Mouse (Mus musculus): ENCODE results near the gene Foxc2.
A peak's percentile ranks its signal among the peaks of the same experiment; 100 is the strongest.

The Foxc2 gene

DNA sequence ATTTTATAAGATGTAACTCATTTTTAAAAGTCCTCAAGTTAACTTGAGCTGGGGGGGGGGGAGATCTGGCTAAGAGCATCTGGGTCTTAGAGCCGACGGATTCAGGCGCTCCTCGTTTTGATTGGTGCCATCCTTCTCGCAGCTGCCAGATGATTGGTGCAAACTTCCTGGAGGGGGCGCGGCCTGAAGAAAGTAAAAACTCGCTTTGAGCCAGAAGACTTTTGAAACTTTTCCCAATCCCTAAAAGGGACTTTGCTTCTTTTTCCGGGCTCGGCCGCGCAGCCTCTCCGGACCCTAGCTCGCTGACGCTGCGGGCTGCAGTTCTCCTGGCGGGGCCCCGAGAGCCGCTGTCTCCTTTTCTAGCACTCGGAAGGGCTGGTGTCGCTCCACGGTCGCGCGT, at the start of gene Foxc2:
Foxc2 (plus strand) TSS at position 224 of the 400 bp plus-strand sequence.
- peak; percentile 38 to 60 for DNase-seq (ENCODE audit: low spot score in 2 of 2)

DNA sequence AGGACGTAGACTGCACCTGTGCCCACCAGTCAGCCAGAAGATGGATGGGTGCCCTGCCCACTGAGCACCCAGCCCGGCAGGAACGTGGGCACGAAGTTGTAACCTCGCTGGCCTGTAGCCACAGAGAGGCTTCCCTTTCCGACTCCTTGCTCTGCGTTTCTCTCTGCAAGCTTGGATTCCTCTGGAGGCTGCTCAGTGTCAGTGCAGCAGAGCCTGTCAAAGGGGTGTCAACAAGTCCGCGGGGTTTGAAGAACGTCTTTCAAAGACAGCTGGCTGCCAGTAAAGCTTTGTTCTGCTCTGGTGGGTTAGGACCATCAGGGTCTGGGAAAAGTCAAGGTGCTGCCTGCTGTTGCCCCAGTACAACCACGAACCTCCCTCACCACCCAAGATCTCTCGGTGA, 44.5 kb upstream of the Foxc2 start:
- DNase-seq (ENCODE audit: low spot score in 2 of 2), result no peak

DNA sequence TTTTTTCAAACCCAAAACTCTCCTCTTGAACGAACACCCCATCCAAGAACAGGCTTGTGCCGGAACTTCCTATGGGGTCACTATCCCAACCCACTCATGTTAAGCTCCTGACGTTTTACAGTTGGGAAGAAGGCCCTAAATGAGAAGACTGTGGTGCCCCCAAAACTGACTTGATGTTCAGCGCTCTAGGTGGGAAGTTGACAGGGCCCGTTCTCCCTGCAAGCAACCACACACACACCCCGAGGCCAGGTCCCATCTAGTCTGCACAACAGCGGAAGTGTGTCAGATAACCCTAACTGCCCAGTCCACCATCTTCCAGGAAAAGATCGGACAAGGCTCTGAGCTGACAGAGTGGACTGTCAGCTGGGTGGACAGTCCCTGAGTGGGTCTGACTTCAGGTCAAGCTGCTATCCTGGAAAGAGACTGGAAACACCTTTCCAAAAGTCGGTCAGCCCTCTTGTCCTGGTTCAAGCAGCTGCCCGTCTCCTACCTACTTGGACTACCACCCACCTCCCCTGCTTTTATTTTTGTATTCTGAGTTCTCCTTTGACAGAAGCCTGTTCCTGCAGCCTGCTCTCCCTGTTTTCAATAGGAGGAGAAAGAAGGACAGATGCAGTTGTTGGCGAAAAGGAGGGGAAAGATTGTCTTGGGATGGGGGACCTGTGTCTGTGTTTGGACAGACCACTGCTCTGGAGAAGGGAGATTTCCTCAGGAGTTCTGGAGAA, 43.4 kb upstream of the Foxc2 start:
- DNase-seq (ENCODE audit: low spot score in 2 of 2), result no peak

DNA sequence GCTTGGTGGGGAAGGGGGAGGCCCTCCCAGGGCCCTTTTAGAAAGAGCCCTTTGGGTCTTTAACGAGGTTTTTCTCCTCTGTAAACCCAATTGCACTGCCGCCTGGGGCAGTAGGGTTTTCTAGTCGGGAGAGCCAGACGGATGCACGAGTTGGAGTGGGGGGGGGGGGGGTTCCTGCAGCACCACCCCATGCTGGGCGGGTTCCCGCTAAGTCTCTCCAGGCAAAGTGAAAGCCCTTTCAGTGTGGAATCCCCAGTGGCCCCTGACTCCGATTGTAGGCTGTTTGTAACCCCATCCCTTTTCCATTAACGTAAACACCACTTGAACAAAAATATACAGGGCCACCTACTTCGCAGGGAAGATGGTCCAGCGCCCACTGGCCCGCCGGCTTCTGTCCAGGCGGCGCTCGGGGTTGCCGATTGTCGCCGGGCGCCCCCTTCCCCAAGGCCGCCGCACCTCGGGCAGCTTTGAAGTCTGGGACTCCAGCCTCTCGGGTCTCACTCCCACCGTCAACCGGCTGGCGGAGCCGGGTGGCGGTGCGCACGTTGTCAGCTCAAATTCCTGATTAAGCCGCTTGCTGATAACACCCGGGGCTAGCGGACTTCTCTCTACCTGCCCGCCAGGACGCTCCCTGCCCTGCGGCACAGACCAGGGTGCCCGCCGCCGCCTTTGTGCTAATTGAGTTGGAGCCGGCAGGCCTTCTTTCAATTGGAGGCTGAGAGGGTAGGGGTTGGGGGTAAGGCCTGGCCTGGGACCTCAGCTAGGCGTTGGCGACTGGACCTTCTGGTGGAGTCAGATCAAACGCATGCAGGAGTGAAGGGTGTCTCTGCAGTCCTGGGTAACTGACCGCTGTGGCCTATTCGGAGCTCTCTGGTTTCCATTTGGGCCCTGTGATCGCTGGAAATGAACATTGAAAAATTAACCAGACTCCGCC, 42.5 kb upstream of the Foxc2 start:
- no peak for DNase-seq (ENCODE audit: low spot score in 2 of 2)

DNA sequence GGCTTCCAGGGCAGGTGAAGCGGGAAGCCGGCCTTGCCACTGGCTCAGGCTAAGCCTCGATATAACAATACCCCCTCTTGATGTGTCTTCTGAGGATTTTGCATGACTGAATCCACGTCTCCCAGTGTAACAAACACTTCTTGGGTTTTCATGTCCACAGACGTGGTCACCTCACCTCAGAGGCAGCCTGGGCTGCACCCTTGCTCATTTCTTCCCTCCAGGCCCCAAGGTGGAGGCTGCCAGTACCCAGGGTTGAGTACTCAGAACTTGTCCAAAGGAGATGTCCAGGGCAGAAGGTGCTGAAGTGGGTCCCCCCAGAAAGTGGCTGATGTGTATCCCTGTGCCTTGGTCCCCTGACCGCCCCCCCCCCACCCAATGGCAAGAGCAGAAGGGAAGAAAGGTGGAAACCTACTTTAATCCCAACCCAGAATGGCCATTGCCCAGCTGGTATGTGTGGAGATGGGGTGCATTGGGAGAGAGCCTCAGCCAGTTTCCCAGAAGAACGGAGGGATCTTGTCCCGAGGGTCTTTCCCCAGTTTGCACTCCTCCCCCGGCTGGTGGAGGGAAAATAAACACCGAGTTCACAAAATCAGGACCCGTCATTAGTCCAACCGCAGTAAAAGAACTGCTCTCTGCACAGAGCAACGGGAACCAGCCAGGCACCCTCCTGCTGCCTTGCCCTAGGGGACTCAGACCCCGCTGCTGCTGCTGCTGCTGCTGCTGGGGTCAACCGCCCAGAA, 41.7 kb upstream of the Foxc2 start:
- DNase-seq (ENCODE audit: low spot score in 2 of 2), result no peak

DNA sequence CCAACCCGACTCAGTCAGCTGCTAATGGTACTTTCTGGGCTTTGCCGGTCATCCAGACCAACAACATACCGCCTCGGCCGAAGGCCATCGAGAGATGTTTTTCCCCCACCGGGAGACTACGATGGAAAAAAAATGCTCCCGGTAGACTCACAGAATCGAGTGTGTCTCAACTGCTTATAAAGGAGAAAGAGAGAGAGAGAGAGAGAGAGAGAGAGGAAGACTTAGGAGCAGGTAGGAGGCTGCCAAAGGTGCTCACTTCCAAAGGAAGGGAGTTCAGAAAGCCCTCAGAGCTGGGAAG, 41.2 kb upstream of the Foxc2 start:
- DNase-seq (ENCODE audit: low spot score in 2 of 2), result no peak

DNA sequence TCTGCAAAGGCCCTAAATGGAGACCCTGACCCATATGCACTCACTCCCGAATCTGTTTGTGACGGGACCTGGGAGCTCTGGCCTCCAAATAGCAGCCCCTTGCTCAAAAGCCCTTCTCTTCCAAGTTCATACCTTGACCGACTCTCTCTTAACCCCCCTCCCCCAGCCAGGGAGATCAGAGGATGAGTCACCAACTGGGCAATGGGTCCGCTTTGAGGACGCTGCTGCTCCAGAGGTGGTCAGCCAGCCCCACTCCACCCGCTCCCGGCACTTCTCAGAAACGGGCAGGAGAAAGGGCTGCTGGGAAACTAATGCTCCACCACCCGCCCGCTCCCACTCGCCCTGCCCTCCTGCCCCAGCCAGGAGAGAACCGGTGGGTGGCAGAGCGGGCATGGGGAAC, 40.0 kb upstream of the Foxc2 start:
- DNase-seq (ENCODE audit: low spot score in 2 of 2), result no peak

DNA sequence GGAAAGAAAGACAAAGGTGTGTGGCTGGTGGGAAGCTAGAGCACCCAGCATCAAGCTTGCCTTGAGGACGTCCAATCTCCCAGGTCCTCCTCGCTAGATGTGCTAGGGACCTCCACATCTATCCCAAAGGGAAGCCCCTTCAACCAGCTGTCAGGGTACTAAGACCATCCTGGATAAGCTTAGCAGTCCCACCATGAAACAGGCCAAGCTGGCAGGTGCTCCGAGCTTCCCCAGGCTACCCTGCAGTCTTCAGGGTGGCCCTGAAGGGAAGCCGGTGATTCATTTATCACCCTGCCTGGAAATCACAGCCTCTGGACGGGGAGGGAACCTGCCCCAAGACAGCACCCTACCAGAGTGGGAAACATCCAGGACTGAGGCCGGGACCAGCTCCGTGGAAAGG, 39.4 kb upstream of the Foxc2 start:
- no peak for DNase-seq (ENCODE audit: low spot score in 2 of 2)

DNA sequence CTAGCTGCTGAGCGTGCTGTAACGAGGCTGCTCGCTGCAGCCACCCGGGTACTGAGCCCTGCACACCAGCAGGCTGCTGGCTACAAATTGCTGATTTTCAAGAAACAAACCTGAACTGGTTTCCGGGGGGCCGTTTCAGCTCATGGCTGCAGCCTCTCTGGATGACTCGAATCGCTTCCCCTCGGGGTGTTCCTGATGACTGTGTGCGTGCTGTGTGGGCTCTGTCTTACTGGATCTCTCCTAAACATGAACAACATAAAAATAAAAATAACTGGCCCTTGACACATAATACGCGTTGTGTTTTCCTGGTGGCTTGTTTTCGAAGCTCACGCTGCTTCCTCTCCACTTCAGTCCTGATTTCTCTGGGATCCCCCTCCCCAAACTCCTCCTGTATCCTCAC, 37.2 kb upstream of the Foxc2 start:
- no peak for DNase-seq (ENCODE audit: low spot score in 2 of 2)

DNA sequence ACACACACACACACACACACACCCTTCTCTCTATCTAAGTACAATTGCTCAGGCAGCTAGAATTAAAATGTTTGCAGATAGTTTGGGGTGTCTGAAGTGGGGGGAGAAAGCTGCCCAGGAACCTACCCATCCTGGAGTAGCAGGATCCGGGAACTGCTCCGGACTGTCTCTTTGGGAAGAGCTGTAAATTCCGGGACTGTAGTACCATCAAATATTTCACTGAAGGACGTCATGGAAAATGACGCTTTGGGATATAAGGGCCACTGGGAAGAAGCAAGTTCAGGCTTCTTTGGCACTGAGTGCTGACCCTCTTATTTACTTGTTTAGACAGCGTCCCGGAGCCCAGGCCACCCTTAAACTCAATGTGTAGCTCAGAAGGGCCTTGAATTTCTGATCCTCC, 36.8 kb upstream of the Foxc2 start:
- no peak for DNase-seq (ENCODE audit: low spot score in 2 of 2)

DNA sequence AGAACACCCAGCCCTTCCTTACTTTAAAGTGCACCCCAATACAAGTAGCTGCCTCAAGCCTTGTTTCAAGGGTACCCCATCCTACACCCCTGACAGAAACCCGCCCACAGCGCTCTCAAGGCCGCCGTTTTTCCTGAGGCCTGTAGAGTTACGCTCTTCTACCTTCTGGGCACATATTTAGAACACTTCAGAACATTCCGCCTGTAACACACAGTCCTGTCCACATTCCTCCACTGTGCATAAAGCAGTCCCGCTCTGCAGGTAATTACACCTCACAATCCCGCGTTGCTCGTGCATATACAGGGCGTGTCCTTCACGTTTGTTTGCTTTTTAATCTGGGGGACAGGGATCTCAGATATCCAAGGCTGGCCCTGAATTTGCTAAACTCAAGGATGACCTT, 36.0 kb upstream of the Foxc2 start:
- no peak for DNase-seq (ENCODE audit: low spot score in 2 of 2)

DNA sequence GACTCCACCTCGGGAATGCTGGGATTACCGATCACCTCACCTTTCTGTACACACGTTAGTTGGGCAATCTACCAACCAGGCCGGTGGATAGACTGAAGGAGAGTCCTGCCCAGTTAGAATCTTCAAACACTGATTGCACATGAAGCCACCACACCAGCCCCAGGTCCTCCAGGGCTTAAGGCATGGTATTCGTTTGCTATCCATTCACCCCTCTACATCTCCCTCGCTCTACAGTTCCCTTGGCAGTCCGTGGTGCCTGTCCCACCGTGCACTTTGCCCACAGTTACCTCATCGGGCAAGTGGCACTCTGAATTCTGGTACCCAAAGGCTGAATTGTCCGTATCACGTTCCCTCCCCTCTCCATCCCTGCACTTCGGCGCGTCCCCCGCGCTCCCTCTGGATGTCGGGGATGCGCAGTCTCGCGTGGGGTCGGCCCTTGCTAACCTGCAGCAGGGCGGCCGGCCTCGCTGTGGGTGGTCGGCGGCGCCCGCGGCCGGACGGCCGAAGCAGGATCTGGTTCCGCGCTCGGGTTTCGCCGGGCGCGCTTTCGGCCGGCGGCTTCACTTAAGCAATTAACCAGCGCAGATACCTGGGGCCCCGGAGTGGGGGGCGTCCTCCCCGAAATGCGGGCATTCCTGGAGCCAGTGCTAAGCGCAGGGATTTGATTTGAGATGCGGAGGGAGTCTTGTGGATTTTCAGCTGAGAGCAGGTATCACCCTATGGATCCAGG, 35.4 kb upstream of the Foxc2 start:
- DNase-seq (ENCODE audit: low spot score in 2 of 2), result no peak

DNA sequence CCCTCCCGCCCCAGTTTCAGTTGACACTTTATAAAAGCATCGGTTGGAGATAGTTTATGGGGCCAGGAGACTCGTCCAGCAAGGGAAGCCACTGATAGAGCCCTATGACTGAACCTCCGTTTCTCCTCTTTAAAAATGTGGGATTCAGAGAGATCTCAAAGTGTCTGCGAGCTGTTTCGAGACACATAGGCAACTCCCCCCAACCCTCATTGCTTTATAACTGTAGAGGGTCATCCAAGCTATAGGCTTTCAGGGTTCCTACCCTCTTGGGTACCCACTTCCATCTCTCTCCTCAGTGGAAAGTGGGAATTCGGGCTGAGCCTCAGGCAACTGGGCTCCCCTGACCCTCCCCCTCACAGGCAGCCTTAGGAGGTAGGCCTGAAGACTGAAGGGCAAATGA, 34.6 kb upstream of the Foxc2 start:
- no peak for DNase-seq (ENCODE audit: low spot score in 2 of 2)

DNA sequence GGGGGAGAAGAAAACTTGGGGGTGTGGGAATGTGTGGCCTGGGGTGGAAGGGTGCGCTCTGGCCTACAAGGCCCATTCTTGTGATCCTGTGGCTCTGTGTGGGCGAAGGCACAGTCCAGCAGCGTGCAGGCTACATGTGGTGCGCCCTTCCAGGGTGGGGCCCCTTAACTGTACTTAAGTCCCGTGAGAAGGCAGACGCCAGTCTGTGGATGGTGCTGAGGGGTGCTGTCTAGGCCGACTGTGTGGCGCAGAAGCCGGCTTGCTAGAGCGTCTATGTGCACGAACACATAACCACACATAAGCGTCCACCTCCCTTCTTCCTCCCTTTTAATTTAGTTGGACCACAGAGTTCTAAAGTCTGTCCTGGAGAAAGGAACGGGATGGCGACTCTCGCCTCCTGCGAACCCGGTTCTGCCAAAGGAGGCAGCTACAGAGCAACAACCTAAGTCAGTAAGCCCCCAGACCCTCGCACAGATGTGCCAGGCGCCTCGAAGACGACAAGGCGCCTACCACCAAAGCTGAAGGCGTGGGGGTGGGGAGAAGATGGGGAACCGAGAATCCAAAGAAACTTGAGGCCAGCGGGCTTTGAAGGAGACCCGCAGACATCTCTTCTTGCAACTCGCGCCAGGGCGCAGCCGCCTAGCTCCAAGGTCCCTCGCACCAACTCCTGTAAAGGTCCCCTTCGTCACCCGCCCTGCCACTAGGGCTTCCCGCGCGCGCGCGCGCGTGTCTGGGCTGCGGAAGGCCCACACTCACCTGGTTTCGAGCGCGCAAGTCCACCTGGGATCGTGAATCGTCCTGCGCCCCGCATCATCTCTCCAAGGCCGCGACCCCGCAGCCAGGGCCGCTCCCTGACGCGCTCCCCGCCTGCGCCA, 33.5 kb upstream of the Foxc2 start:
- DNase-seq (ENCODE audit: low spot score in 2 of 2), result no peak

DNA sequence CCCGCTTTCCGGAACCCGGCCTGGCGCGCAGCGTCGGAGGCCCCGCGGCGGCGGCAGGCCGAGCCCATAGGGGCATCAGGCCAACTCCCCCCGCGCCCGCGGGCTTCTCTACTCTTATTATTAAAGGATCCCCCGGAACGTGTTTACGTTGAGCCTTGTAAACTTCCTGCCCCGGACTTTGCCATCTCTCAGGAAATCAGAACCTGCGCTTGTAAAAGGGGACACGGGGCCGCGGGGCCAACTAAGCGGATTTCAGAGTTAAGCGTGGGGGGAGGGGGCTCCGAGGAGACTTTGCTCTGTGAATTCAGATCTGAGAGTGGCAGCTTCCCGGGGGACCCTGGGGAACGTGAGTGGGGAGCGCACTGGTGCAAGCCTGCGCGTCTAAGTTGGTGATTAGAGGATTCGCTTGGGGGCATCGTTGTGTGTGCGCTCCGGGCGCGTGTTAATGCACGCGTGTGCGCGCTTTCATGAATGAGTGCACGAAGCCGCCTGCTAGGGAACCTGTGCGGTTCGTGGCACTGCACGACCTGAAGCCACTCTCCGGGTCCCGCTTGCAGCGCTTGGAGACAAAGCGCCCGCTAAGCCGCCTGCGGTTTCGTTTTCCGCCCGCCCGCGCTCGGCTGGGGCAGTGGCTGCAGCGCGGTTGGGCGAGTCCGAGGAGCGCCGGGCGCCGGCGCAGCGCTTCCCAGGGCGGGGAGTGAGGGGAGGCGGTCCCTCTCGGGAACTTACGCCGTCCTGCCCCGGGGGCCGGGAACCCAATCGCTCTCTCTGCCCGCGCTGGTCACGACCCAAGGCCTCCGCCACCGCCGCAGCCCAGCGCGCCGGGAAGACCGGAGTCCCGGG, 32.7 kb upstream of the Foxc2 start:
- no peak for DNase-seq (ENCODE audit: low spot score in 2 of 2)

DNA sequence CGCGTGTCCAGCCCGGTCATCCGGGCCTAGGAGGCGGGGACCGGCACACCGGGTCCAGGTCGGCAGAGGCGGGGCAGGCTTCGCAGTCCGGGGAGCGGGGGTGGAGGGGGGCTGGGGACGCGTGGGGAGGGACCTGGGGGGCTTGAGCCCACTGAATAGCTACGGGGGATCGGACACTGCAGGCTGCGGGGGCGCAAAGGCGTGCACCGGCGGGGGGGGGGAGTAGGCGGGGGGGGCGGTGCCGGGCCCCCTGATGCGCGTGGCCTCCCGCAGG, 32.1 kb upstream of the Foxc2 start:
- no peak for DNase-seq (ENCODE audit: low spot score in 2 of 2)

DNA sequence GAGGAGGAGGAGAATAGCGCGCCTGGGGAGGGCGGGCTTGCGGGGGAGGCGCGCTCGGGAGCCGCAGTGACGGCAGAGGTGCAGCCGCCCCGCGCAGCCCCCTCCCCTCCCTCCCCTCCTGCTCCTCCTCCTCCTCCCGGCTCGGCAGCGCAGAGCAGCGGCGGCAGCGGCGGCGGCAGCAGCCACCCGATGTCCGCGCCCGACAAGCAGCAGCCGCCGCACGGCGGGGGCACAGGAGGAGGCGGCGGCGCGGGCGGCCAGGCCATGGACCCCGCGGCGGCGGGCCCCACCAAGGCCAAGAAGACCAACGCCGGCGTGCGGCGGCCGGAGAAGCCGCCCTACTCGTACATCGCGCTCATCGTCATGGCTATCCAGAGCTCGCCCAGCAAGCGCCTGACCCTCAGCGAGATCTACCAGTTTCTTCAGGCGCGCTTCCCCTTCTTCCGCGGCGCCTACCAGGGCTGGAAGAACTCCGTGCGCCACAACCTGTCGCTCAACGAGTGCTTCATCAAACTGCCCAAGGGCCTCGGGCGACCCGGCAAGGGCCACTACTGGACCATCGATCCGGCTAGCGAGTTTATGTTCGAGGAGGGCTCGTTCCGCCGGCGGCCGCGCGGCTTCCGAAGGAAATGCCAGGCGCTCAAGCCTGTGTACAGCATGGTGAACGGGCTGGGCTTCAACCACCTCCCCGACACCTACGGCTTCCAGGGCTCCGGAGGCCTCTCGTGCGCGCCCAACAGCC, 31.6 kb upstream of the Foxc2 start, which contains the start of gene Foxf1:
Foxf1 (plus strand) TSS at position 177 of the 742 bp plus-strand sequence.
- DNase-seq (ENCODE audit: low spot score in 2 of 2), result no peak

DNA sequence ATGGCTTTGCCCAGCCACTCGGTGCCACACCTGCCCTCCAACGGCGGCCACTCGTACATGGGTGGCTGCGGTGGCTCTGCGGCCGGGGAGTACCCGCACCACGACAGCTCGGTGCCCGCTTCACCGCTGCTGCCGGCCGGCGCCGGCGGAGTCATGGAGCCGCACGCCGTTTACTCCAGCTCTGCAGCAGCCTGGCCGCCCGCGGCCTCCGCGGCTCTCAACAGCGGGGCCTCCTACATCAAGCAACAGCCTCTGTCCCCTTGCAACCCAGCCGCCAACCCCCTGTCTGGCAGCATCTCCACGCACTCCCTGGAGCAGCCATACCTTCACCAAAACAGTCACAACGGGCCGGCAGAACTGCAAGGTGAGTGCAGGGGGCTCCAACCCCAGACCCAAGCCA, 31.0 kb upstream of the Foxc2 start:
- no peak for DNase-seq (ENCODE audit: low spot score in 2 of 2)

DNA sequence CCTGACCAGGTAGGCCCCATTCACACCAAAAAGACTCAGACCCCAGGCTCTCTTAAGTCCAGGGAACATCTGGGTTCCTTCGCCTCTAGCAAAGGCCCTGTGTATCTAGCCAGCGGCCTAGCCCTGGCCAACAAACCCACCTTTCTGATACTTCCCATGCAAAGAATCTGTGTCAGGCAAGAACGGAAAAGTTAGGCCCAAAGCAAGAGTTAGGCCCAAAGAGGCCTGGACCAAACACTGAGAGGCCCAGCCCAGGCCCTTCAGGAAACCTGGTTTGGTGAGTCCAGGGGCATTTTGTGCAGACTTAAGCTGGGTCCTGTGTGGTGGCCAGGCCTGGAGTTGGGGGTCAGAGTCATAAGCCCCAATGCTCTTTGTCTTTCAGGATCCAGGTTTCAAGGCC, 30.4 kb upstream of the Foxc2 start:
- DNase-seq (ENCODE audit: low spot score in 2 of 2), result no peak

All from frontal cortex, postnatal 14 days (tissue).